Mouse (Mus musculus): Measurements from ENCODE around the gene Prrg2. TPM values are rescaled to one million over a fixed set of nuclear protein-coding genes. Genes with fewer than 3 reads are reported as not detected.

The Prrg2 gene
- total RNA-seq, 2 experiments from 2014 or later: 6.6 to 7.1 TPM

- intact Hi-C loops (cut with DNase I): no loop called here
Observed at GRCm38 (mm10) chr7:45067190-45067999, 4.9 kb upstream of the Prrg2 start.

GRCm38 (mm10) chr7:45061532-45062075 lies 873 bp downstream of the Prrg2 start:
- intact Hi-C loops (cut with DNase I): no loop called here
- DNase-seq (ENCODE audit: low spot score in 2 of 2): no peak

More at GRCm38 (mm10) chr7:45067190-45067999, 4.9 kb upstream of the Prrg2 start:
- no peak for DNase-seq (ENCODE audit: low spot score in 2 of 2)

- intact Hi-C loops (cut with DNase I): no loop called here
Observed at GRCm38 (mm10) chr7:45060632-45061122, 1.8 kb downstream of the Prrg2 start.

GRCm38 (mm10) chr7:45058607-45059571 lies 3.6 kb downstream of the Prrg2 start:
- intact Hi-C loops (cut with DNase I): no loop called here
- DNase-seq (ENCODE audit: low spot score in 2 of 2): peak in 1 of 2 experiments; percentile 31

More at GRCm38 (mm10) chr7:45060632-45061122, 1.8 kb downstream of the Prrg2 start:
- no peak for DNase-seq (ENCODE audit: low spot score in 2 of 2)

GRCm38 (mm10) chr7:45056972-45057348 lies 5.5 kb downstream of the Prrg2 start:
- no peak for DNase-seq (ENCODE audit: low spot score in 2 of 2)
- intact Hi-C loops (cut with DNase I): no loop called here

GRCm38 (mm10) chr7:45056329-45056971 lies 6.0 kb downstream of the Prrg2 start:
- intact Hi-C loops (cut with DNase I): no loop called here
- no peak for DNase-seq (ENCODE audit: low spot score in 2 of 2)

- intact Hi-C loops (cut with DNase I): loop anchor here (5.0 kb wide), 1 partner anchor 37 kb away; the partner anchor contains the start of genes Rras and Scaf1
- DNase-seq (ENCODE audit: low spot score in 2 of 2): peak; percentile 90 to 98
Observed at GRCm38 (mm10) chr7:45053931-45054510, 8.5 kb downstream of the Prrg2 start.

GRCm38 (mm10) chr7:45053117-45053930 lies 9.2 kb downstream of the Prrg2 start:
- peak; percentile 67 to 70 for DNase-seq (ENCODE audit: low spot score in 2 of 2)
- intact Hi-C loops (cut with DNase I): loop anchor here (5.0 kb wide), 1 partner anchor 36 kb away; the partner anchor contains the start of genes Rras and Scaf1

- intact Hi-C loops (cut with DNase I): loop anchor here (5.0 kb wide), 1 partner anchor 35 kb away; the partner anchor contains the start of genes Rras and Scaf1
- no peak for DNase-seq (ENCODE audit: low spot score in 2 of 2)
Observed at GRCm38 (mm10) chr7:45052862-45053116, 9.7 kb downstream of the Prrg2 start, which contains the start of gene Prr12. TSS of gene Prr12 (minus strand) at chr7:45052881.

GRCm38 (mm10) chr7:45052181-45052861 lies 10.2 kb downstream of the Prrg2 start:
- DNase-seq (ENCODE audit: low spot score in 2 of 2): peak; percentile 42 to 50
- intact Hi-C loops (cut with DNase I): loop anchor here (5.0 kb wide), 1 partner anchor 35 kb away; the partner anchor contains the start of genes Rras and Scaf1

GRCm38 (mm10) chr7:45051601-45051974 lies 10.9 kb downstream of the Prrg2 start:
- DNase-seq (ENCODE audit: low spot score in 2 of 2): no peak
- intact Hi-C loops (cut with DNase I): loop anchor here (5.0 kb wide), 1 partner anchor 34 kb away; the partner anchor contains the start of genes Rras and Scaf1

- intact Hi-C loops (cut with DNase I): loop anchor here (5.0 kb wide), 1 partner anchor 34 kb away; the partner anchor contains the start of genes Rras and Scaf1
- DNase-seq (ENCODE audit: low spot score in 2 of 2): peak; percentile 73 to 90
Observed at GRCm38 (mm10) chr7:45050945-45051600, 11.4 kb downstream of the Prrg2 start.

GRCm38 (mm10) chr7:45048923-45049657 lies 13.4 kb downstream of the Prrg2 start:
- no peak for DNase-seq (ENCODE audit: low spot score in 2 of 2)
- intact Hi-C loops (cut with DNase I): no loop called here

GRCm38 (mm10) chr7:45048001-45048890 lies 14.2 kb downstream of the Prrg2 start:
- no peak for DNase-seq (ENCODE audit: low spot score in 2 of 2)
- intact Hi-C loops (cut with DNase I): no loop called here

- no peak for DNase-seq (ENCODE audit: low spot score in 2 of 2)
- intact Hi-C loops (cut with DNase I): no loop called here
Observed at GRCm38 (mm10) chr7:45047491-45047890, 15.0 kb downstream of the Prrg2 start.

Measured in left cerebral cortex, postnatal 14 days (tissue).